Mouse (Mus musculus): Measurements from ENCODE around the gene Arl15. TPM values are rescaled to one million over a fixed set of nuclear protein-coding genes. Genes with fewer than 3 reads are reported as not detected.

The Arl15 gene
- polyA plus RNA-seq, 1 experiment from 2014 or later, result 10.8 TPM

DNA sequence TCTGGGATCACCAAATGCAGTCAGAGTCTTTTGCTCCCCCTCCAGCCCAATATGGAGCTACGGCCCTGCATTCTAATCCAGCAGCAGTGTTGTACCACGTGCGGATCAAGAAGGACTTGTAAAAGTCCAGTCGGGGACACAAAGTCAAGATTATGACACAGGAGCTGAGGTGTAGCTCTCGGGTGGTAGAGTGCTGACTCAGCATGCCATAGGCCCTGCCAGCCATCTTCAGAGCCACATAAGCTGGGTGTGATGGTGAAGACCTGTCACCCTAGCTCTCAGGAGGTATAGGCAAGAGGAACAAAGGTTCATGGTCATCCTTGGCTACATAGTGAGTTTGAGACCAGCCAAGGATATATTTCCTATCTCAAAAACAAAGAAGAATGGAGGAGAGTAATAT, 377.2 kb downstream of the Arl15 start:
- WGBS, result 83% methylated on average over 5 of the region's 5 CpGs
- Histone ChIP-seq H3K4me3 (replicated peaks; ENCODE audit: low read depth, low read length) (no peak overlapping the region), H3K27me3 (ENCODE audit: insufficient read depth, low read length) (no peaks in the 10 kb centered on the region), H3K27ac (no peak overlapping the region), H3K9me3 (replicated peaks; ENCODE audit: low read length) (no peaks in the 10 kb centered on the region), H3K36me3 (ENCODE audit: insufficient read depth, low read length) (no peaks in the 10 kb centered on the region), H3K4me1 (replicated peaks; ENCODE audit: insufficient read depth, low read length) (no peaks in the 10 kb centered on the region), H3K4me2 (ENCODE audit: low read length) (no peak overlapping the region), H3K9ac (ENCODE audit: low read depth, low read length) (no peak overlapping the region)
- DNase-seq (ENCODE audit: low spot score) (no peak), ATAC-seq (replicated peaks; ENCODE audit: low FRiP score, low read depth) (no peak)
- TF ChIP-seq CTCF (IDR thresholded peaks at IDR 0.05; ENCODE audit: low read depth), result no peak

DNA sequence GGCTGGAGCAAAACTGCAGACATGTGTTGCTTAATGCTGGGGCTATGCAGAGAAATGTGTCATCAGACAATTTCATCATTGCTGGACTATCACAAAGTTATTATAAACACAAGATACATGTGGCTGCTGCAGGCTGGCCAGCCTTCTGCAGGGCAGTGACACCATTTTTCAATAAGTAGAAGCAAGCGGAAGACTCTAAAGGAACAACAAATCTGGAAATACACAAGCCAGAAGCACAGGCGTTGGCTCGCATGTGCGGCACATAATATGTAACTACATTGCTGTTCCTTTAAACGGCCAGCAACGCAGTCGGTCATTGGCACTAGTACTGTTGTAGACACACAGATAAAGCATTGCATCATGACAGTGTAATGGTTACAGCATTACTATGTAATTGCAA, 393.8 kb downstream of the Arl15 start:
- WGBS, result 90% methylated on average over 7 of the region's 7 CpGs
- Histone ChIP-seq H3K9ac (ENCODE audit: low read depth, low read length) (no peak overlapping the region), H3K27me3 (ENCODE audit: insufficient read depth, low read length) (no peaks in the 10 kb centered on the region), H3K4me2 (ENCODE audit: low read length) (no peak overlapping the region), H3K4me1 (replicated peaks; ENCODE audit: insufficient read depth, low read length) (no peaks in the 10 kb centered on the region), H3K9me3 (replicated peaks; ENCODE audit: low read length) (no peaks in the 10 kb centered on the region), H3K4me3 (replicated peaks; ENCODE audit: low read depth, low read length) (no peak overlapping the region), H3K27ac (no peak overlapping the region), H3K36me3 (ENCODE audit: insufficient read depth, low read length) (no peaks in the 10 kb centered on the region)
- no peak for TF ChIP-seq CTCF (IDR thresholded peaks at IDR 0.05; ENCODE audit: low read depth)
- DNase-seq (ENCODE audit: low spot score), result no peak
- ATAC-seq (replicated peaks; ENCODE audit: low FRiP score, low read depth), result no peak

DNA sequence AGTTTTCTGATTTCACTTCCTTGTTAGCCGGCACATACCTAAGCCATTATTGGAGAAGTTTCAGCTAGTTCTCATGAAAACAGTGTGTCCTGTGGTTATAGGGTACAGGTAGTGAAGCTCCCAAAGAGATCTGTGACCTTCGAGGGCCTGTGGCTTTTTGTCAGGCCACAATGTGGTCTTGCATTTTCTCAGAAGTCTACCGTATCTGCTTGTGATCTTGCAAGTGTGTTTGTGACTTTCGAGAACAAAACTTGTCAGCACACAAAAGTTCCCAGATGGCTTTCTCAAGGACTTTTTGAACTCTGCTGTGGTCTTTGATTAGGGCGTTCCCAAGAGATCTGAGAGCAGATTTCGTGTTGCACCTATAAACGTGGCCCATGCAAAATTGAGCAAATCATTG, 394.5 kb downstream of the Arl15 start:
- Histone ChIP-seq H3K27me3 (ENCODE audit: insufficient read depth, low read length) (no peaks in the 10 kb centered on the region), H3K4me1 (replicated peaks; ENCODE audit: insufficient read depth, low read length) (no peaks in the 10 kb centered on the region), H3K9ac (ENCODE audit: low read depth, low read length) (no peak overlapping the region), H3K4me3 (replicated peaks; ENCODE audit: low read depth, low read length) (no peak overlapping the region), H3K4me2 (ENCODE audit: low read length) (no peak overlapping the region), H3K36me3 (ENCODE audit: insufficient read depth, low read length) (no peaks in the 10 kb centered on the region), H3K27ac (no peak overlapping the region), H3K9me3 (replicated peaks; ENCODE audit: low read length) (no peaks in the 10 kb centered on the region)
- 88% methylated on average over 7 of the region's 7 CpGs for WGBS
- DNase-seq (ENCODE audit: low spot score) (no peak), ATAC-seq (replicated peaks; ENCODE audit: low FRiP score, low read depth) (no peak)
- no peak for TF ChIP-seq CTCF (IDR thresholded peaks at IDR 0.05; ENCODE audit: low read depth)

DNA sequence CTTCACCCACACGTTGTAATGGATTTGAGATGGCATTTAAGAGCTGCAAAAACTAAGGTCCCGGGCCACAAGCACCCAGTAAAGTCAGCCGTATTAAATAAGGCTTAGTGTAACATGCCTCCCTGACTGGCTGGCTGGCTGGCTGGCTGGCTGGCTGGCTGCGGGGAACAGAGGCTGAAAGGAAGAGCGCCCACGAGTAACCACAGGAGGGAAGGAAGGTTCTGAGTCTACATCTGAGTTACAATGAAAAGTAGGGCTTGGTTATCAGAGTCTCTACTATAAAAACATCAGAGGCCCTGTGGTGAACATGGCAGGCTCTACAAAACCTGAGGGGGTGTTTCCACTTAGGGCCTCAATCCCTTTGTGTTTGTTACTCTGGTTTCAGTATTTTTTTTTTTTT, 395.1 kb downstream of the Arl15 start:
- TF ChIP-seq CTCF (IDR thresholded peaks at IDR 0.05; ENCODE audit: low read depth), result no peak
- Histone ChIP-seq H3K9ac (ENCODE audit: low read depth, low read length) (no peak overlapping the region), H3K27me3 (ENCODE audit: insufficient read depth, low read length) (no peaks in the 10 kb centered on the region), H3K4me2 (ENCODE audit: low read length) (no peak overlapping the region), H3K27ac (no peak overlapping the region), H3K4me1 (replicated peaks; ENCODE audit: insufficient read depth, low read length) (no peaks in the 10 kb centered on the region), H3K36me3 (ENCODE audit: insufficient read depth, low read length) (no peaks in the 10 kb centered on the region), H3K9me3 (replicated peaks; ENCODE audit: low read length) (no peaks in the 10 kb centered on the region), H3K4me3 (replicated peaks; ENCODE audit: low read depth, low read length) (no peak overlapping the region)
- WGBS, result 67% methylated on average over 6 of the region's 6 CpGs
- DNase-seq (ENCODE audit: low spot score) (no peak), ATAC-seq (replicated peaks; ENCODE audit: low FRiP score, low read depth) (no peak)

DNA sequence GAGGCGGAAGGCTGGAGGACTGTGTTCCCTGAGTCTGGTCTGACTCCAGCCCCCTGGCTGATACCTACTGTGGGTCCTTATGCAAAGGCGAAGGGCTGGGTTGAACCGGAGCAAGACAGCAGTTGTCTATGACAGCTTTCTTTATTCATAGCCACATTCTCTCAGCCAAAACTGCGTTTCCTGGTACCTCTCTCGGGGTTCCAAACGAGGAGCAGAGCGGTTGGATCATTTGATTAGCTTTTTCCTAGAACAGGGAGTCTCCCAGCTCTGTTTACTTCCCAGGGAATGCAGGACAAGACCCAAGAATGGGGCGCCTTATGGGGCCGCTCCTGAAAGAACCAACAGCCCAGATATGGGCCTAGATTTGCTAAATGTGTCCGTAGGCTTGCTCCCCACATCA, 396.6 kb downstream of the Arl15 start:
- WGBS, result 83% methylated on average over 10 of the region's 10 CpGs
- Histone ChIP-seq H3K36me3 (ENCODE audit: insufficient read depth, low read length) (no peaks in the 10 kb centered on the region), H3K4me1 (replicated peaks; ENCODE audit: insufficient read depth, low read length) (no peaks in the 10 kb centered on the region), H3K9me3 (replicated peaks; ENCODE audit: low read length) (no peaks in the 10 kb centered on the region), H3K9ac (ENCODE audit: low read depth, low read length) (no peak overlapping the region), H3K27ac (no peak overlapping the region), H3K27me3 (ENCODE audit: insufficient read depth, low read length) (no peaks in the 10 kb centered on the region), H3K4me2 (ENCODE audit: low read length) (no peak overlapping the region), H3K4me3 (replicated peaks; ENCODE audit: low read depth, low read length) (no peak overlapping the region)
- TF ChIP-seq CTCF (IDR thresholded peaks at IDR 0.05; ENCODE audit: low read depth), result no peak
- DNase-seq (ENCODE audit: low spot score), result no peak
- ATAC-seq (replicated peaks; ENCODE audit: low FRiP score, low read depth), result no peak

DNA sequence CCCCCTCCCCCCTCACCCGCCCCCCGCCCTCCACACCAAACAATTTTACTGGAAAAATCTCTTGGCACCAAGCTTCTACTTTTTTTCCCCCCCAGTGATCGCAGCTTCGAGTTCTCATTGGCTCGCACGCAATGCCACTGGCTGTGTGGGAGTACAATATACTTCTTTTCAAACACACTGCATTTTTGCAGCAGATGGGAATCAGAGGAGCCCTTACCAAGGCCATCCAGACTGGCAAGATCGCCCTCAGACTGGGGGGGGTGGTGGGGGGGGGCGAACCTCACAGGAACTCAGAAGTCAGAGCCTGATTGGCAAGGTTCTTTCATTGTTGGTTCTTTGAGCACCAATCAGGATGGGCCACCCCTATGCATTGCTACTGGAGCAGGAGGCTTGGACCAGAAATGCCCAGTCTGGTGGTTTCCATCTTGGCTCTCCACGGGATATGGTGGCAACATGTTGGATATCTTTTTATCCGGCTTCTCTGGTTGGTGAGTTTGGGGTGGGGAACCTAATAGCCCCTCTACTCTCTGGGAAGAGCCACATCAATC, 404.0 kb downstream of the Arl15 start:
- no peak overlapping the region for H3K4me3 ChIP-seq (replicated peaks; ENCODE audit: low read depth, low read length)
- no peak for TF ChIP-seq CTCF (IDR thresholded peaks at IDR 0.05; ENCODE audit: low read depth)
- no peak overlapping the region for H3K9ac ChIP-seq (ENCODE audit: low read depth, low read length)
- no peak overlapping the region for H3K27ac ChIP-seq
- no peaks in the 10 kb centered on the region for H3K9me3 ChIP-seq (replicated peaks; ENCODE audit: low read length)
- H3K4me1 ChIP-seq (replicated peaks; ENCODE audit: insufficient read depth, low read length), result no peaks in the 10 kb centered on the region
- H3K36me3 ChIP-seq (ENCODE audit: insufficient read depth, low read length), result no peaks in the 10 kb centered on the region
- no peaks in the 10 kb centered on the region for H3K27me3 ChIP-seq (ENCODE audit: insufficient read depth, low read length)
- 76% methylated on average over 10 of the region's 10 CpGs for WGBS
- DNase-seq (ENCODE audit: low spot score) (no peak), ATAC-seq (replicated peaks; ENCODE audit: low FRiP score, low read depth) (no peak)
- no peak overlapping the region for H3K4me2 ChIP-seq (ENCODE audit: low read length)

DNA sequence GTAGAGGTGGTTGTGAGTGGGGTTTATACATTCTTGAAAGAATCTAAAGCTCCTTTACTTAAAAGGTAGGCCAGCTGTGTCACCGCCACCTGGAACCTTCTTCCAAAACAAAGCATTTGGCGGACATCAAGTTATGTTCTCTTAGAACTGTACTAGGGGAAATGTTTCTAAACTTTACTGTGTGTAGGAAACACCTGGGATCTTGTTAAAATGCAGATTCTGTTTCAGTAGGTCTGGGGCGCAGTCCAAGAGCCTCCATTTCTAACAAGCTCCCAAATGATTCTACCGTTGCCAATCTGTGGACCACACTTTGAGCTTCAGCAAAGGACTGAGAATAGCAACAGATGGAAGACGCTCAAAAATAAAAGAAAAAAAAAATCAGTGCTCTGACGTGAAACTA, 405.4 kb downstream of the Arl15 start:
- H3K27ac ChIP-seq, result no peak overlapping the region
- WGBS, result 88% methylated on average over 6 of the region's 6 CpGs
- H3K4me1 ChIP-seq (replicated peaks; ENCODE audit: insufficient read depth, low read length), result no peaks in the 10 kb centered on the region
- H3K4me2 ChIP-seq (ENCODE audit: low read length), result no peak overlapping the region
- H3K36me3 ChIP-seq (ENCODE audit: insufficient read depth, low read length), result no peaks in the 10 kb centered on the region
- no peaks in the 10 kb centered on the region for H3K9me3 ChIP-seq (replicated peaks; ENCODE audit: low read length)
- no peak overlapping the region for H3K9ac ChIP-seq (ENCODE audit: low read depth, low read length)
- ATAC-seq (replicated peaks; ENCODE audit: low FRiP score, low read depth), result no peak
- H3K4me3 ChIP-seq (replicated peaks; ENCODE audit: low read depth, low read length), result no peak overlapping the region
- no peak for TF ChIP-seq CTCF (IDR thresholded peaks at IDR 0.05; ENCODE audit: low read depth)
- no peaks in the 10 kb centered on the region for H3K27me3 ChIP-seq (ENCODE audit: insufficient read depth, low read length)
- DNase-seq (ENCODE audit: low spot score), result no peak

All from kidney, postnatal 0 days (tissue).